26 mouse cellular contexts compared by ENCODE assay signal in genomic region chr9:14352337-14352736, GRCm38 (mm10). TPM values are rescaled to one million over a fixed set of nuclear protein-coding genes. Genes with fewer than 3 reads are reported as not detected.
DNase-seq lines count a peak whose midpoint lies in the region; ATAC-seq and TF ChIP-seq lines count a peak whose summit lies in the region.
"Had no signal": no experiment of that assay in that cellular context is flagged by ENCODE, and none has a peak within 500 bp of the region (broad histone marks: within the 10 kb centered on the region; RNA-seq: fewer than 3 reads in every experiment).

No protein-coding gene starts in this region.

- no peaks in the 10 kb centered on the region for H3K4me1 ChIP-seq in CH12.LX (ENCODE audit: control insufficient read depth in 1 of 2, insufficient read depth in 2 of 2)
- no peaks in the 10 kb centered on the region for H3K4me1 ChIP-seq in intestine, embryonic 16.5 days (ENCODE audit: control insufficient read depth, insufficient read depth, low read length)
- H3K4me1 ChIP-seq: embryonic facial prominence, embryonic 12.5 days; heart, embryonic 12.5 days; heart, embryonic 15.5 days had no signal

- H3K79me2 ChIP-seq in CH12.LX (replicated peaks; ENCODE audit: control insufficient read depth, extremely low read depth, insufficient read depth, poor library complexity, severe bottlenecking): no peaks in the 10 kb centered on the region

- H3K4me3 ChIP-seq in CH12.LX (replicated peaks in 1 of 3; ENCODE audit: low read depth in 2 of 3, low read length in 2 of 3, poor library complexity in 1 of 3): no peak overlapping the region
- H3K4me3 ChIP-seq in intestine, embryonic 16.5 days (ENCODE audit: low read length): no peak overlapping the region
- H3K4me3 ChIP-seq: embryonic facial prominence, embryonic 12.5 days; embryonic facial prominence, embryonic 15.5 days; heart, embryonic 12.5 days; heart, embryonic 15.5 days; hindbrain, embryonic 10.5 days; hindbrain, embryonic 13.5 days had no signal

- no peak overlapping the region for H3K9ac ChIP-seq in CH12.LX (ENCODE audit: insufficient read depth, low read depth)
- no peak overlapping the region for H3K9ac ChIP-seq in intestine, embryonic 16.5 days (ENCODE audit: low read depth, low read length)
- H3K9ac ChIP-seq: embryonic facial prominence, embryonic 12.5 days; embryonic facial prominence, embryonic 15.5 days; forebrain, postnatal 0 days; heart, embryonic 12.5 days; heart, embryonic 15.5 days; hindbrain, embryonic 13.5 days had no signal

- TF ChIP-seq RAD21 in CH12.LX (IDR thresholded peaks at IDR 0.05; ENCODE audit: low read depth, low read length): no peak

- 91% methylated on average over 1 of the region's 1 CpGs for WGBS in intestine, embryonic 16.5 days

- 0 out of 2 replicates have a peak overlapping the region, but pooled peaks have one; percentile 11 for H3K4me2 ChIP-seq in CH12.LX (ENCODE audit: insufficient read depth, low read depth, poor library complexity, severe bottlenecking)
- H3K4me2 ChIP-seq in intestine, embryonic 16.5 days (ENCODE audit: low read depth, low read length): no peak overlapping the region
- H3K4me2 ChIP-seq: embryonic facial prominence, embryonic 12.5 days; embryonic facial prominence, embryonic 15.5 days; heart, embryonic 12.5 days; heart, embryonic 15.5 days; hindbrain, embryonic 13.5 days had no signal

- no peak overlapping the region for H3K27ac ChIP-seq in CH12.LX (ENCODE audit: insufficient read depth, low read depth)
- no peak overlapping the region for H3K27ac ChIP-seq in intestine, embryonic 16.5 days (ENCODE audit: low read length)
- H3K27ac ChIP-seq: embryonic facial prominence, embryonic 12.5 days; embryonic facial prominence, embryonic 15.5 days; heart, embryonic 15.5 days; hindbrain, embryonic 10.5 days; hindbrain, embryonic 13.5 days had no signal

- in situ Hi-C loops in CH12.LX (cut with MboI; ENCODE audit: low pct_ligation_motif_present, low pct_unique_long_range_greater_than_20kb, low sequenced_read_pairs): loop anchor here (5.0 kb wide), 1 partner anchor 35 kb away; no protein-coding TSS in a partner anchor

- H3K36me3 ChIP-seq in CH12.LX (replicated peaks in 1 of 2; ENCODE audit: control insufficient read depth in 1 of 2, insufficient read depth in 1 of 2, low read length in 1 of 2): peaks cover 0 to 6% of the 10 kb centered on the region in 2 experiments
- H3K36me3 ChIP-seq in intestine, embryonic 16.5 days (ENCODE audit: control insufficient read depth, insufficient read depth, low read length): no peaks in the 10 kb centered on the region
- H3K36me3 ChIP-seq: embryonic facial prominence, embryonic 12.5 days; heart, embryonic 15.5 days; hindbrain, embryonic 10.5 days had no signal

- dilution Hi-C loops in CH12.LX (cut with MboI; ENCODE audit: extremely low pct_ligation_motif_present, extremely low pct_unique_long_range_greater_than_20kb, low sequenced_read_pairs): no loop called here

- 0 out of 2 replicates have a peak, but pooled peaks have one; percentile 11 for TF ChIP-seq EP300 in CH12.LX (IDR thresholded peaks at IDR 0.05; ENCODE audit: low read length)

- ATAC-seq in inflammation-experienced regulatory T-cells, adult 6 months: peak; percentile 86
- no peak for ATAC-seq in intestine, embryonic 16.5 days
- ATAC-seq: forebrain, embryonic 14.5 days; forebrain, postnatal 0 days; hindbrain, embryonic 16.5 days had no signal

- H3K27me3 ChIP-seq in CH12.LX (replicated peaks): no peaks in the 10 kb centered on the region
- H3K27me3 ChIP-seq in intestine, embryonic 16.5 days (replicated peaks; ENCODE audit: control insufficient read depth, insufficient read depth, low read length): no peaks in the 10 kb centered on the region
- H3K27me3 ChIP-seq: embryonic facial prominence, embryonic 12.5 days; embryonic facial prominence, embryonic 15.5 days; heart, embryonic 12.5 days; heart, embryonic 15.5 days; hindbrain, embryonic 13.5 days had no signal

- H3K9me3 ChIP-seq in CH12.LX (replicated peaks; ENCODE audit: low read length): no peaks in the 10 kb centered on the region
- no peaks in the 10 kb centered on the region for H3K9me3 ChIP-seq in intestine, embryonic 16.5 days (ENCODE audit: control insufficient read depth, low read length)
- H3K9me3 ChIP-seq: embryonic facial prominence, embryonic 12.5 days; embryonic facial prominence, embryonic 15.5 days; G1E; heart, embryonic 12.5 days; heart, embryonic 15.5 days; hindbrain, embryonic 10.5 days; hindbrain, embryonic 13.5 days had no signal

- DNase-seq in A20 (ENCODE audit: low read depth, low spot score): peak; percentile 27
- DNase-seq in CD4-positive helper T cell, adult 2 months (ENCODE audit: low read depth, low spot score): peak; percentile 53
- no peak for DNase-seq in CH12.LX (ENCODE audit: extremely low read depth)
- no peak for DNase-seq in cerebellum, postnatal 4 days (ENCODE audit: low spot score in 2 of 2)
- DNase-seq: adrenal gland, adult 8-10 months; adrenal gland, postnatal 25 days; cerebellum, adult 18-20 months; cerebellum, adult 9-10 months; cerebellum, postnatal 14 days; forebrain, postnatal 0 days; gastrocnemius, postnatal 25 days; heart, adult 18-20 months; heart, postnatal 10 days; heart, postnatal 36 days; kidney, adult 11 months had no signal

- TF ChIP-seq CTCF in CH12.LX (conservative IDR thresholded peaks at IDR 0.05 in 1 of 2, IDR thresholded peaks at IDR 0.05 in 1 of 2; ENCODE audit: low read depth in 2 of 2, low read length in 2 of 2): no peak

- TF ChIP-seq POLR2A in CH12.LX (IDR thresholded peaks at IDR 0.05; ENCODE audit: low read depth, low read length): no peak

TF ChIP-seq in CH12.LX, 34 proteins besides CTCF, POLR2A, EP300 and RAD21:
- TF ChIP-seq MAZ (IDR thresholded peaks at IDR 0.05; ENCODE audit: low read depth, low read length) (no peak), JUND (conservative IDR thresholded peaks at IDR 0.05; ENCODE audit: low read depth, low read length) (no peak), RCOR1 (conservative IDR thresholded peaks at IDR 0.05; ENCODE audit: low read depth, low read length) (no peak), MAX (IDR thresholded peaks at IDR 0.05; ENCODE audit: low read length) (no peak), ZKSCAN1 (IDR thresholded peaks at IDR 0.05; ENCODE audit: borderline replicate concordance, low read depth, low read length) (no peak), ELF1 (IDR thresholded peaks at IDR 0.05; ENCODE audit: low read depth, low read length) (no peak), JUN (IDR thresholded peaks at IDR 0.05; ENCODE audit: insufficient read depth, low read depth, low read length) (no peak), CHD1 (IDR thresholded peaks at IDR 0.05; ENCODE audit: low read depth, low read length) (no peak)

RNA-seq across cellular contexts. Expression of gene Endod1, which starts 29.0 kb away (rescaled TPM):
- 1.6 and 1.7 TPM in 2 replicates for total RNA-seq in CH12.LX (2012; rRNA removed)
- 3.0 TPM in 2 replicates for total RNA-seq in CH12.LX (2014; rRNA removed)
- 4.1 and 4.6 TPM in 2 replicates for polyA plus RNA-seq in CH12.LX (2012; ENCODE audit: insufficient read length, low read depth)
- 10 to 100 TPM; 29.2 to 38.6 (median 31.3) TPM for polyA plus RNA-seq in inflammation-experienced regulatory T-cells, adult 6 months (2017; shearing (Covaris generic))
- 24.9 and 27.4 TPM in 2 replicates for polyA plus RNA-seq in intestine, embryonic 16.5 days (2015; fragmentation: Nextera tagmentation; extraction: Ambion mirVana)

Comparison
In these comparisons a context has a peak if more than half of its experiments do, and no peak if none do; other contexts are left out.
1. DNase-seq: peak in A20 (single experiment) and CD4-positive helper T cell, adult 2 months (single experiment); none in CH12.LX (single experiment) and cerebellum, postnatal 4 days (0 of 2).